Mouse (Mus musculus) T-cell, adult 2 months (primary cell): ENCODE measurements around the gene Usp32.

Experiments used
- DNase-seq: peaks from one replicate; pipeline ENCODE4 v3.0.0; 2022; ENCODE audit warnings: low spot score

Usp32 gene

GRCm38 (mm10) chr11:84948114-84948513 is 191.8 kb downstream of the Usp32 start:
- no peak for DNase-seq

DNA sequence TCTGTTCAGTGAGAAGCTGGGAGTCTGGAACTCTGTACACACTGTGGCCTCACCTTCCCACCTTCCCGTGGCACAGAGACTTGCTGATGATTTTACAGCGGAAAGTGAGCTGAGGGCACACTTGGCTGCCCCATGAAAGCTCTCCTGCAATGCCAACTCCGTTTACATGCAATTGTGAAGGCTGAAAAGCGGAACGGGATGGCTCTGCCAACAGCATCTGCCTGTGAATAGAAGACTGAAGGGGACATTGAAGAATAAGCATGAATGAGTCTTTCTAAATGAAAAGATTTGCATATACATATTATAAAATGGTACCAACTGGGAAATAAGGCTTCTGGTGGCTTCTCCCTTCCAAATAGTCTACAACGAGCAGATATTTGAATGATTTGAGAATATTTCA is 192.8 kb downstream of the Usp32 start:
- no peak for DNase-seq

DNA sequence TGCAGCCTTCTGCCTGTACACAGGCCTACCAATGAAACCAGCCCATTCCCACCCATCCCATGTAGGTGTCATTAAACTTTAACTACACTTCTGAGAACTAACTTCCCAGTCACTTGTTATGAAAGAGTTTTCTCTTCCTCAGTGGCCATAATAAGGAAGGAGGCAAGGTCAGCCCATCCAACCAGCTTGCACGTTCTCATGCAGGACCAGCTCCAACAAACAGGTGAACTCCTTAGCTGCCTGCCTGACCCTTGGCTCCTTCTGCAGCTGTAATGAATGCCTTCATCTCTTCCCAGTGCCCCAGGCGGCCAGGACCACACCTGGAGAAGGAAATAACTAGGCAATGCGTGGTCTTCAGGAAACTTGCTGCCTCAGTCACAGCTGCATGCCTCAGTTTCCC is 194.1 kb downstream of the Usp32 start:
- no peak for DNase-seq

GRCm38 (mm10) chr11:84944639-84945435 is 195.1 kb downstream of the Usp32 start:
- no peak for DNase-seq

DNA sequence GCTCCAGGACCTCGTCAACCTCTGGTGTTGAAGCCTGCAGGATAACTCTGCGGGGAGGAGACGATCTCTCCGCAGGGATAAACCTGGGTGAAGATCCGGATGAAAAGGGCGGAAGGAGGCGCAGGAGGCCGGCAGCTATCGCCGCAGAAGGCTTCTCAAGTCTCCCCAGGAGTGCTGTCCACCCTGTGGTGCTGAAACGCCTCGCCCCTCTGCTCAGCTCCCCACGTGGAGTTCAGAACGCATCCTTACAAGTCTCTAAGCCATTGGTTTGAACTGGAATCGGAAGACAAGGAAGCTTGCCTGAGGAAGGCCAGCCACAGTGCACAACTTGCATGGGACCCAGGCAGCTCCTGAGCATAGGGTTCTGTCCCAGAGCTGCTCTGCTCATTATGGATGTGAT is 196.0 kb downstream of the Usp32 start:
- DNase-seq, result no peak

DNA sequence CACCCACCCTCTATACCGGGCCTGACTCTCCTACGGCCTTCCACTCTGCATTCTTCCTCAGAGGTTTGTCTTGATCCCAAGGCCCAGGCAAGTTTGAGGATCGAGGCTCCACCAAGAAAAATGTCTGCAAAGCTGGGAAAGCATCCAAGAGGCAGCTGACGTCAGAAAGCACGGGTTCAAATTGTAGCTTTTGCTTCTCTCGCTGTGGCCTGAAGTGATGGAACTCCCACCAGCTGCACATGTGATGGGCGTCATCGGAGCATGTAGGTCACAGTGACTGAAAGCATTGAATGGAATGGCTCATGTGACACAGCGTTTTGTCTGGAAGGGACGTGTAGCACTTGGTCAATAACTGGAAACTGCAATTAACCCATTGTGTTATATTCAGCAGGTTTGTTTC is 199.8 kb downstream of the Usp32 start:
- no peak for DNase-seq

DNA sequence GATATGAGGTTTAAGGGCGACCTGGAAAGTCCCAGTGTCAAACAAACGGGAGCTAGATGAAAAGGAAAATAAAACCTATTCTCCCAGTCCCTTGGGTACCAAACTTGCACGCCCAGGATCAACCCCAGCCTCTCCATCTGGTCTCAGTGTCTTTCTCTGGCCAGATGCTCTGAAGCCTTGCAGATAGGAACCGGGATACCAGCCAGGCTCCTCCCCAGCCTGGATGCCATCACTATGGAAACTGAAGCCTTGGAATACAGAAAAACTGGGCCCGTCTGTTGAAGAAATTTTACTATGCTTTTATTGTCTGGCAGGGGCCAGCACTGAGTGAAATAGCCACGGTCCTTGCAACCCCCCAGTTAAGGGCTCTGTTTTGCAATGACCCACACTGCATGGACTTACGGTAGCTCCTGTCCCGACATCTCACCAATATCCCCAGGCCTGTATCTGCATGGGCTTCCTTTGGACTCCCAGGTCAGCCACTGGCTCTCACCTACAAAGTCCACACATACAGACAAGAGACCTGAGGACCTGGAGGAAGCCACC is 200.4 kb downstream of the Usp32 start:
- no peak for DNase-seq
